Mouse (Mus musculus) heart, postnatal 36 days (tissue): ENCODE results near the gene Trim32. TPM values are rescaled to one million over a fixed set of nuclear protein-coding genes. Genes with fewer than 3 reads are reported as not detected.

Experiments used
- DNase-seq, 2 experiments: peaks; one replicate each; pipeline ENCODE4 v3.0.0; 2021 to 2022
- intact Hi-C: fragments of 180-260 bp; cut with DNase I; formaldehyde crosslinking; loops from one replicate; pipeline ENCODE4 v1.15.1; 2025
- total RNA-seq, 2 experiments: library from RNA; stranded (reverse); gene quantifications; 2 replicates each; pipeline ENCODE4 v1.2.3; 2021

Trim32 gene
- total RNA-seq: 10 to 100 TPM; 14.6 to 20.1 TPM

DNA sequence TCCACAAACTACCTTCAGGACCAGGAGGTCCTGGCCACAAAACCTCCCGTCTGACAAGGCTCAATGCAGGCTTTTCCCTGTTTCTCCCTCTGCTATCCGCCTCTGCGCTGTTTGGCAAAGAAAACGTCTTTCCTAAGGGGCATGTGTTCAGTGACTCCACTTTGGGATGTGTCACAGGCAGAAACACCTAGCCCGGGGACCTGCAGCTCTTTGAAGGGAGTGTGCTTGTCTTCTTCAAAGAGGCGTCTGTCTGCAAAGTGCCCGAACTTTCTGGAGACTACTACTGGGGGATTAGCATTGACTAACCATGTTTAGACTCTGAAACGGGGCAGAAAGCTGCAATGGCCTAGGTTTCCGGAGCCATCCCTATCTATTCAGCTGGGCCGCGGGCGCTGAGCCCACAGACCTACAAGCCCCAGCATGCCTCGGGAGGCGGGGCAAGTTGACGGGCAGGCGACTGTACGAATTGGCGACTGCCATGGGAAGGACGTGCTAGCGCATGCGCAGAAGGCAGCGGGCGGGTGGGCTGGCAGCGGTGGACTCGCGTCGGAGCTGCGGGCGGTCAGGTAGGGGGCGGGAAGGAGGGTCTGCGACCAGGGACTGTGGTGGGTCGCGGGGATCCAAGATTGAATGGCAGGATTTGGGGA is at the start of gene Trim32:
Gene Trim32, plus strand, starts transcription at position 483 of the 647 bp plus-strand sequence.
- intact Hi-C loops: no loop called here

DNA sequence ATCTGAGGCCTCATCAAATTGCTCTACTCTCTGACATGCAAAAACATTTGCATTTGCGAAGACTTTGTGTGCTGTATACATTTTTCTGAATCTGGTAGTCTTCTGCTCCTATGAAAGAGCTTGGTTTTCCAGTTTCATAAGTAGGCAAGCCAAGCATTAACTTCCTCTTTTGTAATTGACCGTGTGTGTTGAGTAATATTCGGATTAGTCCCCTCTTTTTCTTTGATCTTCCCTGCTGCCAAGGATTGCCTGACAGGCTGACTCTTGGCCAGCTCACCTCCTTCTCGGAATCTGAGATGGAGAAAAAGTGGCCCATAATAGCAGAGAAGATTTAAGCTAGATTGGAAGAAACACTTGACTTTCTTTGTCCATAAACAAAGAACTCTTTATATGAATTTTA is 39.3 kb upstream of the Trim32 start:
- no peak for DNase-seq
- intact Hi-C loops: no loop called here

More for the DNA sequence above, at the start of gene Trim32:
- DNase-seq: peak; percentile 99 to 100

DNA sequence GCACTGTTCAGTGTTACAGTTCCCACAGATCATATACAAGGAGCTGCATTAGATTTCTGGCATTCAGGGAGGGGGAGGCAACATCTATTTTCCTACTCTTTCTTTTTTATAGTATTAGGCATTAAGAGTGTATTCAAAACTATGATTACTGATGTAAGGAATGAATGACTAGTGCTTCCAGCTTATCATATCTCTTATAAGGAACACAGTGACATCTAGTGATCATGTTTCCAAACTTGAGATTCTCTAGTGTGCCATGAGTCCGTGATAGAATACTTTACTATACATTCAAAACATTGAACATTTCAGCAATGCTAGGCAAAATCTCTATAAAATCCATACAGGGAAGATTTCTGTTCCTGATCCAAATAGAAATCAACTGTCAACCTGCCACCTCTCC is 24.5 kb upstream of the Trim32 start:
- no peak for DNase-seq
- intact Hi-C loops: no loop called here

DNA sequence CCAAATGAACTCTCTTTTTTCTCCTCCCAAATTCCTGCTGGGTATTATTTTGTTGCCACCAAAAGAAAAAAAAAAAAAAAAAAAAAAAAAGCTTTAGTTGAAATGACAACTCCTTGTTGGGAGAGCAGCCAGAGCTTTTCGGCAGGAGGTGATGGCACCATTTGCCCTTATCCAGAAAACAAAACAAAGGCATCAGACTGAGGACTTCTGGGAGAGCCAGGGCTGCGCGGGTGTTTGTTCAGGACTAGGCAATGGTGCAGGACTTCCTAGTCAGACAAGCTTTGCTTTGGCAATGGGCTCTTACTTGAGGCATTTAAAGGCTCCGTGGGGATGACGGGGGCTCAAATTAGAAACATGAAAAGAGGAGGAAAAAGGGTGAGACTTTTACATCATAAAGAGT is 17.8 kb upstream of the Trim32 start:
- peak in 1 of 2 experiments; percentile 7 for DNase-seq
- intact Hi-C loops: loop anchor here (5.0 kb wide), 1 partner anchor 90 kb away; no protein-coding TSS in a partner anchor

DNA sequence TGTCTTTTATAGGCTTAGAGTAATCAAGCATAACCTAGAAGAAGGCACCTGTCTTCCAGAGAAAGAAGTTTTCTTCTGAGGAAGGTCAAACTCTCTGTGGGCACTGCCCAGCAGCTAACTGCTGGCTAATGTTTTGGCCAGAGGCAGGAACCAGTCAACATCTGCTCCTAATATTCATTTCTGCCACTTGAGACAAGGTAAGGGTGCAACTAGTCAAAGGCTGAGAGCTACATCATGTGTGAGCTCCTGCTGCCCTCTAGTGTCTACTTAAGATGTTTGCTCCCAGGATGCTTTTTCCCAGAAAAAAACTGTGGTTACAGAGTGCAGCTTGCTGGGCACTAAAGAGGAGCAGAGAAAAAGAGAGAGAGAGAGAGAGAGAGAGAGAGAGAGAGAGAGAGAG is 15.0 kb upstream of the Trim32 start:
- intact Hi-C loops: loop anchor here (2.0 to 5.0 kb wide), 4 partner anchors 92 to 1067 kb away; no protein-coding TSS in a partner anchor
- DNase-seq: peak; percentile 18 to 44

DNA sequence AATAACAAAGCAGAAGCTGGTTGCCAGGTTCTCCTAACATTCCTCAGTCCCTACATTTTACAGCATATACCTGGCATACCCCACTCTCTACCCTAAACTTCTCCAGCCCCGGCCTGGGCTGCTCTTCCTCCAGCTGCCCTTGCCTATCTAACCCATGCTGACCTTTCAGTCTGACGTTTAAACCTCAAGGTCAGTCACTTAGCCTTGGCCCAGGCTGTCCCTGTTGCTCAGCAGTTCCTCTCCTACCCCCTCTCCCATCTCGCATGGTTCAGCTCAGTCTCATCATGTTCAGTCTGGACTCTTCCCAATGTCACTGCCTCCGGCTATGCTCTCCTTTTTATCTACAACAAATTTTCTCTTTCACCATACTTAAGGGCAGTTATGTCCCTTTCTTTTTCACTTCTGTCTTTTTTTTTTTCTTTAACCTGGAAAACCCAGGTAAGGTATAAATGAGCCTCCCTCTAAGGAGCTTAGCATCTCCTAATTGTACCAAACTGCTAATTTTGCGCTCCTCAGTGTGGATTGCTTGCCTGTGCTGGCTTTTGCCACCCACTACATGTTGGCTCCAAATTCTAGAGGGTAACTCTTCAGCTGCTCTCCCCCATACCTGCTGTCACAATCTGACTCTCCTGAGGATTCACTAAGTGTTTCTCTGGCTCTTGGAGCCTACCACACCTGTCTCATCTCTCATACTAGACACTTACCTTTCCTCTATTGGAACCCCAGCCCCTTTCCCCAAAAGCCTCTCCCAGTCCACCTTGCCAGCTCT is 10.0 kb upstream of the Trim32 start:
- no peak for DNase-seq
- intact Hi-C loops: no loop called here

DNA sequence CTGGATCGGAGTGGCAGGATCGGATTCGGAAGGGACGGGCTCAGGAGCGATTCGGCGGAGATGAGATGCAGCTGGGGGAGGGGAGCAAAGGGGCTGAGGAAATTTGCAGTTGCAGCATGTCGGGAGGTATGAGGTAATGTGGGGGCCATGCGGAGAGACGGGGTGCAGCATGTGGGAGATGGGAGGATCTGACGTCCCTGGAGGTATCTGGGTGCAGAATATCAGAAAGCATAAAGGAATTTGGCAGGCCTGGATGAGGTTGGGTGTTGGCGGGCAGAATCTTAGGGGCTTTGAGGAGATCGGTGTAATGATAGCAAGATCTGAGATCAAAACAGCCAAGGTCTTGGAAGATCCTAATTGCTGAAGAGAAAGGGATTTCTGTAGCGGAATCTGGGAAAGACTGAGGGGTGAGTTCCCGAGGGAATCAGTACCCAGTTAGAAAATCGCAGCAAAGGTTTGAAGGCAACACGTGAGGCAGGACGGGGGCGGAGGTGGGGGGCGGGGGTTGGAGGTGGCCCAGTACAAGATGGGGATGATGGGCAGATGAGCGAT is 441 bp downstream of the Trim32 start:
- DNase-seq: no peak
- intact Hi-C loops: no loop called here

DNA sequence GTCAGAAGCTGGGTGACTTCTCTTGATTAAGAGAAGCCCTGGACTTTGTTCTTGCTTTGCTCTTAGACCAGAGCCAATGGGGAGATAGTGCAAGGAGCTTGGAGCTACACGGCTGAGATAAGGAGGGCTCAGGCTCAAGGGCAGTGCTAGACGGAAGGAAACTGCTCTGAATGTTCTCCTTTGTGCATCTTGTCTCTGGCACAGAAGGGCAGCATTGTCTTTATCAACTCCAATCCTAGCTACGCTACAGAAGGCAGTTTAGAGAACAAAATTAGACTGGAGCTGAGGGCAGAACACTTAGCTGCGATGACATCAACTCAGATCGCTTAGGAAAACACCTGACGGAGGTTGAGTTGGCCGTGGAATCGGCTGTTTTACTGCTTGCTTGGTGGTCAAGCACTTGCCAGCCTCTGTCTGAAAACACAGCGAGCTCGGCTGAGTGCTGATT is 2.4 kb downstream of the Trim32 start:
- no peak for DNase-seq
- intact Hi-C loops: no loop called here

DNA sequence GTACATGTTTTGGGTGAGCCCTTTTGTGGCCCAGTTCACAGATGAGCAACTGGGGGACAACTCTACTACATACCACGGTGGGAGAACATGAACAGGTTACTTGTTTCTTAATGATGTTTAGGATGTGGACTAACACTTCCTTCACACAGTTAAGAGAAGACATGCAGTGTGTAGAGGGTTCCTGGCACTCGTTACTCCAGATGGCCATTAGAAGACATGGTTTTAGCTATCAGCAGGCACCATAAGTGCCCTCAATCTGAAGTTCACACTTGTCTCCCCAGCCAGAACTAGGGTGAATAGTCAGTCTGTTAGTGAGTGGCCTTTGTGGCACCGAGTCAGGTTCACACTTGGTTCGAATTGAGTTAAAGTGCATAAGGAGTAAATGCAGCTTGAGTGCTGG is 3.3 kb downstream of the Trim32 start:
- no peak for DNase-seq
- intact Hi-C loops: no loop called here

DNA sequence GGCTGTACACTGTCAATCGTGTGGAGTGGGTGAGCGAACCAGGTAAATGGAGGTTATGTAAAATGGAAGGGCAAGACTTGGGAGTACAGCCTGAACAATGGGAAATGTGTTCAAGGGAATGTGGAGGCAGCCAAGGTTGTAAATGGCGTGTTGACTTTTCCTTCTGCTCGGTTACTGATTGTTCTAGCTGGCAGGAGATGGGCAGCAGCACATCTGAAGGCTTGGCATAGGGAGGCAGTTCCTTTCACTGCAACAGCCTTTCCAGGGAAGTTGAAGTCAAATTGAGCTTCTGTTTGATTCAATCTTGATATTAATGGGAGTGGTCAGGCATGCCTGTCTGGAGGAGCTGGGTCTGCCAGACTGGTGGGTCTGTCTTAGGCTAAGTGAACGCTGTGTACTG is 5.5 kb downstream of the Trim32 start:
- intact Hi-C loops: no loop called here
- no peak for DNase-seq

DNA sequence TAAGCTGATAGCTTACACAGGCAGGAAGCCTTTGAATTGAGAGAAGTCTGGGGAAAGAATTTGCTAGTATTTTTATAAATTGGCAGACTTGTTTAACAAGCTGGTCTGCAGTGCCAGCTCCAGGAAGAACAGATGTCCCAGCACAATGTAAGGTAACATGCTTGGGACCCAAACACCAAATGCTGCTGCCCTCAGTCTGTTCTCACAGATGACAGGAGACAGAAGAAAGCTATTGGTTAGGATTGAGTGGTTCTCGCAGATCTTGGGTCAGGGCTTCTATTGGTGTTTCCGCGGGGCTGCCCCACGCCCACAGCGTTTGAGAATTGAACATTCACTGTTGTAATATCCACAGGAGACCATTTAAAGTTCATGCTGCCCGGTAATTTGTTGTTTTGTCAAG is 6.1 kb downstream of the Trim32 start:
- intact Hi-C loops: no loop called here
- DNase-seq: no peak

DNA sequence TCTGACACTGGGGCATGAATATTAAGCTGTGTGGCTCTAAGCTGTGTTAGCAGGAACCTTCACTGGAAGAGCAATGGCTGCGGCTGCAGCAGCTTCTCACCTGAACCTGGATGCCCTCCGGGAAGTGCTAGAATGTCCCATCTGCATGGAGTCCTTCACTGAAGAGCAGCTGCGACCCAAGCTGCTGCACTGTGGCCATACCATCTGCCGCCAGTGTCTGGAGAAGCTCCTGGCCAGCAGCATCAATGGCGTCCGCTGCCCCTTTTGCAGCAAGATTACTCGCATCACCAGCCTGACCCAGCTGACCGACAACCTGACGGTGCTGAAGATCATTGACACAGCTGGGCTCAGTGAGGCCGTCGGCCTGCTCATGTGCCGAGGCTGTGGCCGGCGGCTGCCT is 8.3 kb downstream of the Trim32 start:
- intact Hi-C loops: no loop called here
- DNase-seq: no peak

DNA sequence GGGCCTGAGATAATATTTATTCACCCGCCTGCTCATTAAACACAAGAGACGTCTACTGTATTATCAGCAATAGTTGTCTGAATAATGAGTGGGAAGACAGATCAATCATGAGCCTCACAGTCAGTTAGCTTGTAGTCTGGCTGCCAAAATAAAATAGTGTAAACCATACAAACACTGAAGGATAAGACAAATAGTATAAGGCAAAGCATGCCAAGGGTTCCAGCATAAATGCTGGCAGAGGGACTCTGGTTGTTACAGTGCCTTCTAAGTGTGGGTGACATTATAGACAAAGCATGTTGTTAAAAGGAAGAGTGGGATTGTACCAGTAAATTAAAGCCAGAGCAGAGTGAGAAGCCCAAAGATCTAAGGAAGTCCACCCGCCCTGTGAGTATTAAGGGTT is 15.3 kb downstream of the Trim32 start:
- intact Hi-C loops: no loop called here
- DNase-seq: no peak

DNA sequence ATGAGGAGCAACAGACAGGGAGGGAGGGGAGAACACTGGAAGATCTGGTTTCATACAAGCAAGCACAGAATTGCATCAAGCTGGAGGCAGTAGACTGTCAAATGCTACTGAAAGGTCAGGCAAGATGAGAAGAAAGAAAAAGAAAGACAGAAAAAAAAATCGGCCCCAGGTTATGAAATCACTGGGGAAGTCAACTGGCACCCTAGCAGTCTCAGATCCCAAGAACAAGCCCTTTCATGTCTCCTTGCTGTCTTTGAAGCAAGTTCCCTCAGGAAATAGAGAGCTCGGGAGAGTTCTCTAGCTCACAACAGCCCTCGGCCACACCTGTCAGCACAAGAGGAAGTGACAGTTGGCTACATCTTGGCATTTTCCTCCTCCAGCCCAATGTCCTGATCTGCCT is 33.4 kb downstream of the Trim32 start:
- intact Hi-C loops: no loop called here

DNA sequence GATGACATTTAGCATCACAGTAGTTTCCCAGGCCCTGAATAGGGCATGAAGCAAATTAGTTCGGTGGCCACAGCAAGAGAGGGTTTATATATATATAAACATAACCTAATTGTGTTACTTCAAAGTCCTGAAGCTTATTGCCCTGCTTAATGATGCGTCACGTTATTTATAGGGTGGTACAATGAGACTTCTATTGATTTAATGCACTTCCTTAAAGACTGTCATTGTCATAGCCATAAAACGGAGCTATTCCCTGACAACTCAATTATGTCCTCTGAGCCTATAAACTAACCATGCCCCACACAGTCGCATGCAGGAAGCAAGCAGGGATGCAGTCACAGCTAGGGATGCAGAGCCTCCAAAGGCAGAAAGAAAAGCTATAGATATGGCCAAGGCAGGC is 37.8 kb downstream of the Trim32 start:
- DNase-seq: no peak
- intact Hi-C loops: no loop called here

More for the DNA sequence above, 33.4 kb downstream of the Trim32 start:
- no peak for DNase-seq

DNA sequence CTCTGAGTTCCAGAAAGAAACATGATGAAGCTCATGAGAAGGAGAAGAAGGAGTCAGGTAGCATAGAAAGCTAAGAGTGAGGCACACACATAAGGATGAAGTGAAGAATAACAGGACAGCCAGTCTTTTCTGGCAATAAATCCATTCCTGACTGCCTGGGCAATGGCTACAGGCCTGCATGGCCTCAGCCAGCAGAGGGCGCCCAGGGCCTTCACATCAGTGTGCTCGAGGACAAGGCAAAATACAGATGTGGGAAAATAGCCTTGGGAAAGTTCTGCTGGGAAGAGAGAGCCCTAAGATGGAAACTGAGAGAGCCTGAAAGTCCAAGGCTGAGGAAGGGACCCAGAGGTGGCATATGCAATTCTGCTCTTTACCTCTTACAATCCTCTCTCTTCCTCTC is 49.9 kb downstream of the Trim32 start:
- intact Hi-C loops: loop anchor here (1.0 to 10.0 kb wide), 3 partner anchors 136 to 783 kb away; no protein-coding TSS in a partner anchor
- DNase-seq: peak; percentile 68 to 77

DNA sequence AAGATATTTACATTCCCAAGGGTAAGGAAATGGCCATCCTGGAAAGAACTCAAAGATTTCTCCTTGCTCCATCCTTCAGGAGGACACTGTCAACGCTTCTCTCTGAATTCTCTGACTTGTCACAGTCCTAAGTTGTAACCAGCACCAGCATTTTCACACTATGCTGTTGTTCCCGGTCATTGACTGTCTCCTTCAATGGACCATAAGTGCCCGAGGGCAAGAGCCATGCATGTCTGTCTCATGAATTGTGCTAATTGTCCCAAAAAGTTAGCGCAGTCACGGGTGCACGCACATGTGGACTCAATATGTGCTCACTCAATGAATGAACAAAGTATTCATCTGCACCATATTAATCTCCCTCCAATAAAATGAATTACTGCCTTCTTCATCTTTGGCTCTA is 58.4 kb downstream of the Trim32 start:
- intact Hi-C loops: no loop called here

More for the DNA sequence above, 58.4 kb downstream of the Trim32 start:
- DNase-seq: no peak
